Mouse (Mus musculus): ENCODE measurements around the gene Inpp4b.

DNA sequence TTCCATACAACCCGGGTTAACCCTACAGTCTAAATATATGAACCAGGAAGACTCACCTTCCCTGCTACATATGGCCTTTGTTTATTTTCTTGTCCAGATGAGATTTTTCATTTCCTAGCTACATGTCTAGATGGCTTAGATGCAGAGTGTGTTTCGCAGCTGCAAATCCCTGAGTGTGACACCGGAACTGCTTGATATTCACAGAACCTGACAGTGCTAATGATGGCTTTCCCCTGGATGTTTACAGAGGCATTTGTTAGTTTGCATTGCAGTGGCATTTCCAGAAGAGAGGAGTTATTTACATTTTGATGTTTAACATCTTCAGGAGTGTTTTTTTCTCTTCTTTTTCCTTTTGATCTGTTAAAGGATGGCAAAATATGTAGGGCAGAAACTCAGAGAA lies 537.7 kb downstream of the Inpp4b start:
- TF ChIP-seq POLR2A (IDR thresholded peaks at IDR 0.05; ENCODE audit: borderline replicate concordance, low read depth, low read length): no peak
- TF ChIP-seq CTCF (IDR thresholded peaks at IDR 0.05; ENCODE audit: low read depth, low read length): no peak

Data from bone marrow macrophage, adult 2 months (primary cell).